Mouse (Mus musculus) heart, adult 2 months (tissue): ENCODE results near the gene Cnnm1. TPM values are rescaled to one million over a fixed set of nuclear protein-coding genes. Genes with fewer than 3 reads are reported as not detected.

Experiments used
- DNase-seq, 2 experiments: peaks; one replicate each; pipeline ENCODE4 v3.0.0; 2021
- H3K27ac ChIP-seq: fragments of 200-600 bp; 2 replicates; pipeline ENCODE4 v1.8.1; 2022
- H3K27me3 ChIP-seq: fragments of 200-500 bp; 2 replicates; pipeline ENCODE4 v1.6.1; 2012; ENCODE audit warnings: mild to moderate bottlenecking, low read length, inconsistent platforms, mixed read lengths; ENCODE audit not compliant: control insufficient read depth, insufficient read depth
- H3K36me3 ChIP-seq: fragments of 200-500 bp; 2 replicates; pipeline ENCODE4 v1.6.1; 2012; ENCODE audit warnings: low read length, inconsistent platforms; ENCODE audit not compliant: control insufficient read depth, insufficient read depth
- H3K4me1 ChIP-seq: fragments of 200-500 bp; 2 replicates; pipeline ENCODE4 v1.6.1; 2011; ENCODE audit warnings: low read length; ENCODE audit not compliant: control insufficient read depth, insufficient read depth
- H3K4me3 ChIP-seq: fragments of 200-600 bp; 2 replicates; pipeline ENCODE4 v1.8.1; 2022
- H3K79me2 ChIP-seq: fragments of 200-500 bp; replicated peaks from 2 replicates; pipeline ENCODE4 v1.6.1; 2012; ENCODE audit warnings: mild to moderate bottlenecking, inconsistent platforms, low read length, moderate library complexity, mixed read lengths; ENCODE audit not compliant: control insufficient read depth, insufficient read depth
- H3K9ac ChIP-seq: fragments of 200-500 bp; 2 replicates; pipeline ENCODE4 v1.6.1; 2012; ENCODE audit warnings: low read depth, mild to moderate bottlenecking, control low read depth, inconsistent platforms, low read length, mixed read lengths
- CTCF ChIP-seq: fragments of 200-600 bp; IDR thresholded peaks from 2 replicates; pipeline ENCODE4 v1.8.1; 2022; ENCODE audit warnings: antibody characterized with exemption, mild to moderate bottlenecking, moderate library complexity
- EP300 ChIP-seq: fragments of 200-500 bp; IDR thresholded peaks from 2 replicates; pipeline ENCODE4 v1.6.1; 2011; ENCODE audit warnings: low read depth, low read length, control low read depth; ENCODE audit not compliant: insufficient read depth
- POLR2A ChIP-seq: fragments of 200-500 bp; IDR thresholded peaks from 2 replicates; pipeline ENCODE4 v1.6.1; 2011; ENCODE audit warnings: mild to moderate bottlenecking, low read depth, low read length, control low read depth; ENCODE audit not compliant: insufficient read depth
- WGBS: fragments of 180-500 bp; shearing (Covaris S2); methylation state at CpG from one replicate; pipeline ENCODE4 v1.1.7; 2018; 5-methylcytosine and 5-hydroxymethylcytosine counted together
- intact Hi-C: fragments of 180-260 bp; cut with DNase I; formaldehyde crosslinking; loops from one replicate; pipeline ENCODE4 v1.15.1; 2025
- polyA plus RNA-seq: library from polyadenylated mRNA; depleted of rRNA; stranded (reverse); fragments of >200 nt; gene quantifications from 2 replicates; pipeline ENCODE4 v1.2.3, GENCODE M21; 2012
- total RNA-seq, 2 experiments: library from RNA; stranded (reverse); gene quantifications; 2 replicates each; pipeline ENCODE4 v1.2.3; 2021

Gene Cnnm1
- total and polyA plus RNA-seq, 3 experiments = 0.04 to 0.05 (median 0.05) TPM

GRCm38 (mm10) chr19:43444636-43445205 lies 4.5 kb downstream of the Cnnm1 start:
- H3K36me3 ChIP-seq = no peaks in the 10 kb centered on the region
- H3K4me1 ChIP-seq = no peaks in the 10 kb centered on the region
- TF ChIP-seq CTCF = no peak
- no peaks in the 10 kb centered on the region for H3K79me2 ChIP-seq
- H3K4me3 ChIP-seq = no peak overlapping the region
- H3K27me3 ChIP-seq = peaks cover 16% of the 10 kb centered on the region
- no peak overlapping the region for H3K9ac ChIP-seq
- intact Hi-C loops = no loop called here
- H3K27ac ChIP-seq = no peak overlapping the region
- 51% methylated on average over 6 of the region's 6 CpGs for WGBS
- no peak for DNase-seq

GRCm38 (mm10) chr19:43451563-43451962 lies 11.3 kb downstream of the Cnnm1 start:
- H3K36me3 ChIP-seq = no peaks in the 10 kb centered on the region
- no peak for DNase-seq
- H3K27ac ChIP-seq = no peak overlapping the region
- TF ChIP-seq EP300 (no peak), POLR2A (no peak), CTCF (no peak)
- H3K27me3 ChIP-seq = no peaks in the 10 kb centered on the region
- H3K4me1 ChIP-seq = no peaks in the 10 kb centered on the region
- intact Hi-C loops = no loop called here
- H3K4me3 ChIP-seq = no peak overlapping the region
- no peak overlapping the region for H3K9ac ChIP-seq
- H3K79me2 ChIP-seq = no peaks in the 10 kb centered on the region
- WGBS = 80% methylated on average over 10 of the region's 10 CpGs

- Histone ChIP-seq H3K4me1 (no peaks in the 10 kb centered on the region), H3K79me2 (no peaks in the 10 kb centered on the region), H3K4me3 (no peak overlapping the region), H3K36me3 (no peaks in the 10 kb centered on the region), H3K27me3 (0 out of 2 replicates have a peak, but pooled peaks cover 1% of the 10 kb centered on the region), H3K9ac (no peak overlapping the region), H3K27ac (no peak overlapping the region)
- no peak for TF ChIP-seq EP300
- no peak for TF ChIP-seq CTCF
- no peak for TF ChIP-seq POLR2A
- no peak for DNase-seq
- intact Hi-C loops = no loop called here
- 66% methylated on average over 5 of the region's 5 CpGs for WGBS
Measured at GRCm38 (mm10) chr19:43452176-43452575, 11.9 kb downstream of the Cnnm1 start.

GRCm38 (mm10) chr19:43453025-43453424 lies 12.8 kb downstream of the Cnnm1 start:
- H3K27ac ChIP-seq = no peak overlapping the region
- 0 out of 2 replicates have a peak, but pooled peaks cover 1% of the 10 kb centered on the region for H3K27me3 ChIP-seq
- H3K4me1 ChIP-seq = no peaks in the 10 kb centered on the region
- no peaks in the 10 kb centered on the region for H3K36me3 ChIP-seq
- H3K79me2 ChIP-seq = no peaks in the 10 kb centered on the region
- 41% methylated on average over 4 of the region's 4 CpGs for WGBS
- no peak overlapping the region for H3K4me3 ChIP-seq
- no peak for DNase-seq
- TF ChIP-seq POLR2A = no peak
- H3K9ac ChIP-seq = no peak overlapping the region
- intact Hi-C loops = no loop called here

- no peaks in the 10 kb centered on the region for H3K36me3 ChIP-seq
- no peaks in the 10 kb centered on the region for H3K4me1 ChIP-seq
- DNase-seq = no peak
- H3K27ac ChIP-seq = no peak overlapping the region
- H3K9ac ChIP-seq = no peak overlapping the region
- intact Hi-C loops = no loop called here
- 0 out of 2 replicates have a peak, but pooled peaks cover 1% of the 10 kb centered on the region for H3K27me3 ChIP-seq
- no peaks in the 10 kb centered on the region for H3K79me2 ChIP-seq
- TF ChIP-seq CTCF (no peak), EP300 (no peak), POLR2A (no peak)
- 48% methylated on average over 4 of the region's 4 CpGs for WGBS
- no peak overlapping the region for H3K4me3 ChIP-seq
Measured at GRCm38 (mm10) chr19:43459948-43460347, 19.7 kb downstream of the Cnnm1 start.

- DNase-seq = no peak
- H3K27me3 ChIP-seq = 0 out of 2 replicates have a peak, but pooled peaks cover 1% of the 10 kb centered on the region
- no peak overlapping the region for H3K4me3 ChIP-seq
- 81% methylated on average over 12 of the region's 12 CpGs for WGBS
- H3K27ac ChIP-seq = no peak overlapping the region
- TF ChIP-seq EP300 = no peak
- no peak for TF ChIP-seq CTCF
- TF ChIP-seq POLR2A = no peak
- H3K4me1 ChIP-seq = no peaks in the 10 kb centered on the region
- intact Hi-C loops = no loop called here
- H3K36me3 ChIP-seq = no peaks in the 10 kb centered on the region
- H3K79me2 ChIP-seq = no peaks in the 10 kb centered on the region
- no peak overlapping the region for H3K9ac ChIP-seq
Measured at GRCm38 (mm10) chr19:43460481-43460880, 20.2 kb downstream of the Cnnm1 start.
